3 mouse cellular contexts compared by ENCODE assay signal in the genomic region with DNA sequence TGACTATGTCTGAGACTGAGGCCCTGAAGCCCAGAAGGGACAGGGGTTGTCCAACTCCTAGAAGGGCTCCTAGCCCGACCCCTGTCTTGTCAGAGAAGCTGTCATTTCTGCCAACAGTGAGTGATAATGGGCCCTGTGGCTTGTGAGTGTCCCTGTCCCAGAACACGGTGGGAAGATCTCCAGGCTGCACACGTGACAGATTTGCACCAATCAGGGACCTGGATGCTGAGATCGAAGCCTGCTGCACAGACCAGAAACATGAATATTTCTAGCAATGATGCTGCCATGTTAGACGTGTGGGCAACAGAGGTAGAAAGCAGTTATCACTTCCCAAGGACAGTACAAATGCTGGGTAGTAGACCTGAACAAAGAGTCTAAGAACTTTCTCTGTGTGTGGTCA.
TF ChIP-seq lines count a peak whose summit lies in the region.

No protein-coding gene starts in this region.

TF ChIP-seq in C2C12, 6 proteins besides CTCF, POLR2A, EP300 and RAD21 (continued from another document):
- peak; percentile 93 for TF ChIP-seq USF1 (IDR thresholded peaks at IDR 0.05; ENCODE audit: low read depth)

TF ChIP-seq in MEL, 35 proteins besides CTCF, POLR2A, EP300 and RAD21 (continued from another document):
- no peak for TF ChIP-seq NRF1 (IDR thresholded peaks at IDR 0.05; ENCODE audit: insufficient read depth, low read depth, low read length, poor library complexity, severe bottlenecking)
- TF ChIP-seq ZNF384 (IDR thresholded peaks at IDR 0.05; ENCODE audit: low read depth, low read length) = no peak
- TF ChIP-seq MEF2A (IDR thresholded peaks at IDR 0.05; ENCODE audit: extremely low read depth, insufficient replicate concordance, low read depth, low read length, poor library complexity, severe bottlenecking) = no peak
- no peak for TF ChIP-seq MYC (IDR thresholded peaks at IDR 0.05; ENCODE audit: low read depth, low read length)
- no peak for TF ChIP-seq POLR2AphosphoS2 (IDR thresholded peaks at IDR 0.05; ENCODE audit: low read length)
- no peak for TF ChIP-seq CHD1 (IDR thresholded peaks at IDR 0.05; ENCODE audit: low read depth, low read length)
- TF ChIP-seq NELFE (IDR thresholded peaks at IDR 0.05; ENCODE audit: low read depth, low read length) = no peak
- peak; percentile 80 for TF ChIP-seq MAX (IDR thresholded peaks at IDR 0.05; ENCODE audit: low read length)
- TF ChIP-seq USF1 (IDR thresholded peaks at IDR 0.05; ENCODE audit: low read depth, low read length) = peak; percentile 94
- TF ChIP-seq MAZ (IDR thresholded peaks at IDR 0.05; ENCODE audit: low read depth, low read length) = no peak
- peak; percentile 28 to 73; a peak in 2 of 4 replicates for TF ChIP-seq USF2 (IDR thresholded peaks at IDR 0.05; ENCODE audit: borderline replicate concordance in 1 of 2, insufficient read depth in 1 of 2, low read depth in 1 of 2, low read length in 2 of 2)
- no peak for TF ChIP-seq ZMIZ1 (IDR thresholded peaks at IDR 0.05; ENCODE audit: low read depth, low read length)
- TF ChIP-seq MYB (IDR thresholded peaks at IDR 0.05; ENCODE audit: low read depth, low read length) = no peak
TF ChIP-seq in MEL: peak in this region for 3.

TF ChIP-seq in myocyte, 11 proteins besides CTCF, POLR2A, EP300 and RAD21 (continued from another document):
- TF ChIP-seq SRF (IDR thresholded peaks at IDR 0.05; ENCODE audit: control insufficient read depth, insufficient read length, low read depth) = no peak
- no peak for TF ChIP-seq MYOG (IDR thresholded peaks at IDR 0.05; ENCODE audit: control insufficient read depth in 1 of 3, insufficient read depth in 1 of 3, insufficient read length in 2 of 3, low read depth in 2 of 3)
- TF ChIP-seq MAX (IDR thresholded peaks at IDR 0.05; ENCODE audit: low read depth) = no peak
- no peak for TF ChIP-seq MYOD1 (IDR thresholded peaks at IDR 0.05; ENCODE audit: control insufficient read depth in 1 of 3, insufficient read length in 2 of 3, low read depth in 2 of 3)
- no peak for TF ChIP-seq CEBPB (IDR thresholded peaks at IDR 0.05; ENCODE audit: insufficient read depth, poor library complexity, severe bottlenecking)
- TF ChIP-seq USF1 (IDR thresholded peaks at IDR 0.05; ENCODE audit: low read depth) = peak; percentile 79
